9 mouse cellular contexts compared by ENCODE assay signal in genomic region chr1:72871337-72871696, GRCm38 (mm10). TPM values are rescaled to one million over a fixed set of nuclear protein-coding genes. Genes with fewer than 3 reads are reported as not detected.
DNase-seq lines count a peak whose midpoint lies in the region; ATAC-seq and TF ChIP-seq lines count a peak whose summit lies in the region.
"Had no signal": no experiment of that assay in that cellular context is flagged by ENCODE, and none has a peak within 500 bp of the region (broad histone marks: within the 10 kb centered on the region; RNA-seq: fewer than 3 reads in every experiment).

No protein-coding gene starts in this region.

- no peak for TF ChIP-seq POLR2A in liver, adult 2 months (IDR thresholded peaks at IDR 0.05; ENCODE audit: extremely low read depth, insufficient read depth, low read length)

- peaks cover 4% of the 10 kb centered on the region; the same call in 1 of the 2 replicates for H3K27me3 ChIP-seq in liver, adult 2 months (ENCODE audit: control insufficient read depth, insufficient read depth, low read length)
- no peaks in the 10 kb centered on the region for H3K27me3 ChIP-seq in embryonic facial prominence, embryonic 15.5 days
- peaks cover 30% of the 10 kb centered on the region; the same call in 1 of the 2 replicates for H3K27me3 ChIP-seq in intestine, postnatal 0 days (replicated peaks; ENCODE audit: control insufficient read depth, insufficient read depth, low read length)
- H3K27me3 ChIP-seq in neural tube, embryonic 14.5 days (ENCODE audit: control insufficient read depth, insufficient read depth, low read length), result no peaks in the 10 kb centered on the region

- no peaks in the 10 kb centered on the region for H3K36me3 ChIP-seq in liver, adult 2 months (ENCODE audit: control insufficient read depth, insufficient read depth, low read length)
- 0 out of 2 replicates have a peak, but pooled peaks cover 4% of the 10 kb centered on the region for H3K36me3 ChIP-seq in embryonic facial prominence, embryonic 15.5 days
- H3K36me3 ChIP-seq in intestine, postnatal 0 days (ENCODE audit: control insufficient read depth, insufficient read depth), result no peaks in the 10 kb centered on the region
- no peaks in the 10 kb centered on the region for H3K36me3 ChIP-seq in neural tube, embryonic 14.5 days (ENCODE audit: control insufficient read depth, insufficient read depth, low read length)

- no peak for ATAC-seq in embryonic facial prominence, embryonic 15.5 days (ENCODE audit: insufficient number of reproducible peaks, low FRiP score, low TSS enrichment, low read depth)
- no peak for ATAC-seq in intestine, postnatal 0 days
- ATAC-seq in neural tube, embryonic 14.5 days (ENCODE audit: low read depth), result no peak; the same call in 1 of the 2 replicates

- peak overlapping the region; percentile 82 for H3K4me2 ChIP-seq in embryonic facial prominence, embryonic 15.5 days (replicated peaks)
- peak overlapping the region; percentile 83 for H3K4me2 ChIP-seq in intestine, postnatal 0 days (replicated peaks; ENCODE audit: low read depth)
- H3K4me2 ChIP-seq in neural tube, embryonic 14.5 days (ENCODE audit: low read depth, low read length), result peak overlapping the region; percentile 92

- H3K27ac ChIP-seq in liver, adult 2 months (replicated peaks; ENCODE audit: insufficient read depth, low read depth, low read length), result peak overlapping the region; percentile 30
- H3K27ac ChIP-seq in embryonic facial prominence, embryonic 15.5 days (replicated peaks), result peak overlapping the region; percentile 77
- H3K27ac ChIP-seq in intestine, postnatal 0 days (ENCODE audit: low read depth, low read length), result no peak overlapping the region
- H3K27ac ChIP-seq in neural tube, embryonic 14.5 days (ENCODE audit: low read depth, low read length), result peak overlapping the region; percentile 85
- H3K27ac ChIP-seq: macrophage had no signal

- WGBS in liver, adult 2 months, result 2% methylated on average over 6 of the region's 6 CpGs
- WGBS in embryonic facial prominence, embryonic 15.5 days, result 0% methylated on average over 6 of the region's 6 CpGs
- 0% methylated on average over 6 of the region's 6 CpGs for WGBS in intestine, postnatal 0 days
- 0% methylated on average over 6 of the region's 6 CpGs for WGBS in neural tube, embryonic 14.5 days

- H3K9ac ChIP-seq in liver, adult 2 months (ENCODE audit: low read depth, low read length), result peak overlapping the region; percentile 36
- no peak overlapping the region; the same call in 1 of the 2 replicates for H3K9ac ChIP-seq in embryonic facial prominence, embryonic 15.5 days
- H3K9ac ChIP-seq in intestine, postnatal 0 days (ENCODE audit: low read depth, low read length), result no peak overlapping the region
- peak overlapping the region; percentile 67 for H3K9ac ChIP-seq in neural tube, embryonic 14.5 days (replicated peaks; ENCODE audit: low read depth, low read length)

- no peaks in the 10 kb centered on the region for H3K9me3 ChIP-seq in embryonic facial prominence, embryonic 15.5 days (replicated peaks)
- H3K9me3 ChIP-seq in intestine, postnatal 0 days (ENCODE audit: control insufficient read depth), result no peaks in the 10 kb centered on the region
- no peaks in the 10 kb centered on the region for H3K9me3 ChIP-seq in neural tube, embryonic 14.5 days (ENCODE audit: control insufficient read depth, low read length)

- TF ChIP-seq CTCF in liver, adult 2 months (IDR thresholded peaks at IDR 0.05; ENCODE audit: low read depth, low read length), result no peak
- TF ChIP-seq CTCF in intestine, postnatal 0 days (IDR thresholded peaks at IDR 0.05; ENCODE audit: low read depth), result no peak

- no peaks in the 10 kb centered on the region for H3K79me2 ChIP-seq in liver, adult 2 months (ENCODE audit: control insufficient read depth, insufficient read depth, low read length)

- peaks cover 13% of the 10 kb centered on the region for H3K4me1 ChIP-seq in liver, adult 2 months (ENCODE audit: control insufficient read depth, insufficient read depth, low read length)
- H3K4me1 ChIP-seq in embryonic facial prominence, embryonic 15.5 days, result peaks cover 75% of the 10 kb centered on the region
- peaks cover 3% of the 10 kb centered on the region for H3K4me1 ChIP-seq in intestine, postnatal 0 days (replicated peaks; ENCODE audit: control insufficient read depth, insufficient read depth, low read length)
- 0 out of 2 replicates have a peak, but pooled peaks cover 11% of the 10 kb centered on the region for H3K4me1 ChIP-seq in neural tube, embryonic 14.5 days (ENCODE audit: control insufficient read depth, insufficient read depth, low read length)

- peak overlapping the region; percentile 4; the same call in 1 of the 2 replicates for H3K4me3 ChIP-seq in liver, adult 2 months (ENCODE audit: insufficient read depth, low read depth, low read length)
- H3K4me3 ChIP-seq in embryonic facial prominence, embryonic 15.5 days (replicated peaks), result peak overlapping the region; percentile 69
- peak overlapping the region; percentile 33 for H3K4me3 ChIP-seq in intestine, postnatal 0 days (ENCODE audit: low read depth, low read length)
- H3K4me3 ChIP-seq in neural tube, embryonic 14.5 days (ENCODE audit: low read depth, low read length), result peak overlapping the region; percentile 55

- DNase-seq in liver, adult 2 months (ENCODE audit: extremely low read depth, low read depth, low spot score), result no peak
- no peak for DNase-seq in liver
- DNase-seq in left cerebral cortex, adult 8-10 months (ENCODE audit: low spot score in 2 of 2), result no peak
- no peak for DNase-seq in retina, postnatal 1 day
- no peak for DNase-seq in adrenal gland, adult 2 months

RNA-seq across cellular contexts. Expression of gene Igfbp5, which starts 3.4 kb away (rescaled TPM):
- 2.2 and 3.0 TPM in 2 replicates for total RNA-seq in liver, adult 2 months (2014; rRNA removed)
- polyA plus RNA-seq in liver, adult 2 months (2012; rRNA removed), result 2.4 and 5.7 TPM in 2 replicates
- polyA plus RNA-seq in embryonic facial prominence, embryonic 15.5 days (2015; fragmentation: Nextera tagmentation; extraction: Ambion mirVana), result 127 and 131 TPM in 2 replicates
- polyA plus RNA-seq in intestine, postnatal 0 days (2015; fragmentation: Nextera tagmentation; extraction: Ambion mirVana), result 14.3 and 14.6 TPM in 2 replicates
- polyA plus RNA-seq in neural tube, embryonic 14.5 days (2014; fragmentation: Nextera tagmentation; extraction: Ambion mirVana), result 85.0 and 112 TPM in 2 replicates
- total RNA-seq in left cerebral cortex, adult 8-10 months (2022), result 10 to 100 TPM; 65.8 to 95.2 (median 82.5) TPM
- total RNA-seq in adrenal gland, adult 2 months (2021), result 100 to 1,000 TPM in 1 of 2 experiments, 10 to 100 TPM in 1; 87.4 to 179 TPM
- 31.2 and 32.3 TPM in 2 replicates for polyA plus RNA-seq in adrenal gland, adult 2 months (2012; rRNA removed)

RNA-seq across cellular contexts. Expression of gene Igfbp2, which starts 47.0 kb away (rescaled TPM):
- total RNA-seq in liver, adult 2 months (2014; rRNA removed), result 500 and 747 TPM in 2 replicates
- polyA plus RNA-seq in liver, adult 2 months (2012; rRNA removed), result 223 and 1,009 TPM in 2 replicates
- polyA plus RNA-seq in embryonic facial prominence, embryonic 15.5 days (2015; fragmentation: Nextera tagmentation; extraction: Ambion mirVana), result 728 and 790 TPM in 2 replicates
- 75.6 and 94.0 TPM in 2 replicates for polyA plus RNA-seq in intestine, postnatal 0 days (2015; fragmentation: Nextera tagmentation; extraction: Ambion mirVana)
- polyA plus RNA-seq in neural tube, embryonic 14.5 days (2014; fragmentation: Nextera tagmentation; extraction: Ambion mirVana), result 163 and 379 TPM in 2 replicates
- 10 to 100 TPM; 49.5 to 63.9 (median 56.1) TPM for total RNA-seq in left cerebral cortex, adult 8-10 months (2022)
- total RNA-seq in adrenal gland, adult 2 months (2021), result 1 to 10 TPM; 2.0 to 4.1 TPM
- 12.6 and 13.0 TPM in 2 replicates for polyA plus RNA-seq in adrenal gland, adult 2 months (2012; rRNA removed)
- polyA plus RNA-seq: macrophage had no signal

Comparison
In these comparisons a context has a peak if more than half of its experiments do, and no peak if none do; other contexts are left out.
1. H3K4me3 ChIP-seq: peak in every context shown above with its lines; median percentile 69 in embryonic facial prominence, embryonic 15.5 days; 55 in neural tube, embryonic 14.5 days; 33 in intestine, postnatal 0 days; 4 in liver, adult 2 months.
2. H3K9ac ChIP-seq: peak in liver, adult 2 months (single experiment) and neural tube, embryonic 14.5 days (single experiment); none in embryonic facial prominence, embryonic 15.5 days (single experiment) and intestine, postnatal 0 days (single experiment).
3. Peak in every context shown above with its lines, with median percentiles within 50 percentile points of each other: H3K4me2 ChIP-seq.